Mouse (Mus musculus) olfactory bulb, adult 2 months (tissue): ENCODE measurements at regions not wholly inside any gene's neighbourhood (a gene's known extent, or its start where the extent isn't known, plus 50 kb on each side); places are given as distances from the start of the nearest gene placed in this dataset.

Source experiments
- CTCF ChIP-seq: fragments of 200-500 bp; IDR thresholded peaks from 2 replicates; pipeline ENCODE4 v1.5.1; 2012; ENCODE audit warnings: low read depth, mild to moderate bottlenecking, low read length, moderate library complexity; ENCODE audit not compliant: insufficient read depth
- POLR2A ChIP-seq: fragments of 200-500 bp; IDR thresholded peaks from 2 replicates; pipeline ENCODE4 v1.6.1; 2012; ENCODE audit warnings: mild to moderate bottlenecking, low read depth, low read length, moderate library complexity; ENCODE audit not compliant: insufficient read depth

DNA sequence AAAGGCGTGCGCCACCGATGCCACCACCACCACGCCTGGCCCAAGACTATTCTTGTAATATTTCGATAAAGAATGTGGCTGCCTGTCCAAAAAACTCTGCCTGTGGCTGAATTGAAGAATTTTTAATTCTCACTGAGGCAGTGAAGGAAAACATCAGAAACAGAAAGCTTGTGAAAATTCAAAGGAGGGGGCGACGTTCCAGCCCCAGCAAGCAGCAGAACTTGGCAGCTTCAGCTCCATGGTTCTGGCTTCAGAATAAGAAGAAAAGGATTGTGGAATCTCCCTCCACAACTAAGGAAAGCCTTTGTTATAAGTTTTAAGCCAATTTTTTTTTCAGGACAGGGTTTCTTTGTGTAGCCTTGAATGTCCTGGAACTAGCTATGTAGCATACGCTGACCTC, 83.5 kb downstream of the Sptssa start:
- TF ChIP-seq CTCF (no peak), POLR2A (no peak)
